Mouse (Mus musculus) neural tube, embryonic 10.5 days (tissue): Measurements from ENCODE around the gene Commd3.

Source experiments
- DNase-seq: peaks from one replicate; pipeline ENCODE4 v3.0.0-alpha.2; 2017; ENCODE audit warnings: low spot score; ENCODE audit errors: extremely low spot score

Commd3 gene

DNA sequence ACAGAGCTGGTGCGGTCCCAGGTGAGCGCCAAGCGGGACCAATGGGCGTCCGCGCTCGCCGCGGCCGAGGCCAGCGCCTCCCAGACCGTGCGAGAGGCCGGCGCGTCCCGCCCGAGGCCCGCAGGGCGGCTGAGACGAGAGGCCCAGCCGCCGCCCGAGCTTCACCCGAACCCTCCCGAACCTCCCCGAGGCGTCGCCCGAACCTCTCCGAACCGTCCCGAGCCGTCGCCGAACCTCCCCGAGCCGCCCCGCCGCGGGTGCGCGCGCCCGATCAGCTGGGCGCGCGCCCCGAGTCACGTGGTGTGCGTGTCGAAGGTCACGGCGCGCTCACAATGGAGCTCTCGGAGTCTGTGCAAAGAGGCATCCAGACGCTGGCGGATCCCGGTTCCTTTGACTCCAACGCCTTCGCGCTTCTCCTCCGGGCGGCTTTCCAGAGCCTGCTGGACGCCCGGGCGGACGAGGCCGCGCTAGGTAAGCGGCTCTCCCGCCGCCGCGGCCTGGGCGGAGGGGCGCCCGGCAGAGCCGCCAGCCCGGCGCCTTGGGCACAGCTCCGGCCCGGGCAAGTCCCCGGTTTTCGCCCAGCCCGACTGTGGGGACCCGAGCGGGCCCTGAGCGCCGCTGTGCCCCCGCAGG lies at the start of gene Commd3:
Commd3 (plus strand) TSS at position 252 of the 633 bp plus-strand sequence.
- DNase-seq = peak; percentile 97

DNA sequence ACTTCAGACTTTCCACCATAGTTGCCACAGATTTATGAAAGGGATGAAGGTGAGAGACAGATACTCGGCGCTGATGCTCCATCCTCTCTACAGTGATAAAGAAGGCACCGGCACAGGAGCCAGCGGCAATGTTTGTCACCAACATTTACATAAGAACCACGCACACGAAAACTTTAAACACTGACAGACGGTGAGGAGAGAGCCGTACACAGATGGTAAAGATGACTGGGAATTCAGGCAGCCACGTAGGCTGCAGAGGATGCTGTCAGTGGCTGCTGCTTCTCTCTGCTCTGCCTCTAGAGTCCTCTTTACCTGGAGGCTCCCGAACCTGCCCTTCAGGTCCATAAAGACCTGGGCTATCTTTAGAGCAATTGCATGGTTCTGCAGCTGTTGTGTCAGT lies 49.0 kb upstream of the Commd3 start:
- no peak for DNase-seq

DNA sequence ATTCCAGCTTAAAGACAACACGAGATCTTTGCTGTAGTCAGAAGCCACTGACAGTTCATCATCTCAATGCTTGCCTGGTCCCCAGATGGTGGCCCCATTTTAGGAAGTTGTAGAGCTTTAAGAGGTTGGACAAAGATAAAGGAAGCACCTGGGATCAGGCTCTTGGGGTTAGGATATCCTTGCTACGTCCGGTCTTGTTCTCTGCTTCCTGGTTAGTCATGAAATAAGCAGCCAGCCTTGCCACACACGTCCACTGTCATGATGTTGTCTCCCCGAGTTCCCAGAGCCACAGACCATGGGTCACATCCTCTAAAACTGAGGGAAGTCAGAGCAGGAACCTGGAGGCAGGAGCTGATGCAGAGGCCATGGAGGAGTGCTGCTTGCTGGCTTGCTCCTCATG lies 41.6 kb upstream of the Commd3 start:
- no peak for DNase-seq

DNA sequence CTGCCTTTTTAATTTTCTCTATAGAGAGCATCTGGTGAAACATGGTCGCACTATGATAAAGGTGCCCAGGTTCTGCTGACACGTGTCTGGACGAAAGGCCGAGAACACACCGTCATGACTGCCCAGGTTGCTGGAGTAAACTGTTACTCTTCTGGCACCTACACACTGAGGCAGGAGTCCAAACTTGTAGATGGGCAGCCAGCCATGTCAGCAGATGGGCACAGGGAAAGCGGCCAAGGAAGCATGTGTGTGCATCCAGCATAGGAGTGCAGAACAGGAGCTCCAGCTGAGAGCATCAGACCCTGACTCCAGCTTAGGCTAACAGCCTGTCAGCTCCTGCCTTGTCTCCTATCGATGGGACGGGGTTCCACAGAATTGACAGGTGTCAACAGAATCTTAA lies 37.1 kb upstream of the Commd3 start:
- no peak for DNase-seq

DNA sequence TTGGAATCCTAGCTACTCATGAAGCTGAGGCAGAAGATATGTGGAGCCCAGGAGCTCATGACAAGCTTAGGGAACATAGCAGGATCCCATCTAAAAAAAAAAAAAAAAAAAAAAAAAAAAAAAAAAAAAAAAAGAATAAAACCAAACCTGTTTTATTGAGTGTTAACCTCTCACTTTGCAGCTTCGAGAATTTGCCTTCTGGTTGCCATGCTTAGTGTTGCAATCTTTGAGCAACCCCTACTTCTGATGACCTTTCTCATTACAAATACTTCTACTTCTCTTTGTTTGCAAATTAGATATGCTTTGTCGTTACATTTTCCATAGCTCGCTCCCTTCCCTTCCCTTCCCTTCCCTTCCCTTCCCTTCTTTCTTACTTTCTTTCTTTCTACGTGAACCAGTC lies 23.6 kb upstream of the Commd3 start:
- no peak for DNase-seq

DNA sequence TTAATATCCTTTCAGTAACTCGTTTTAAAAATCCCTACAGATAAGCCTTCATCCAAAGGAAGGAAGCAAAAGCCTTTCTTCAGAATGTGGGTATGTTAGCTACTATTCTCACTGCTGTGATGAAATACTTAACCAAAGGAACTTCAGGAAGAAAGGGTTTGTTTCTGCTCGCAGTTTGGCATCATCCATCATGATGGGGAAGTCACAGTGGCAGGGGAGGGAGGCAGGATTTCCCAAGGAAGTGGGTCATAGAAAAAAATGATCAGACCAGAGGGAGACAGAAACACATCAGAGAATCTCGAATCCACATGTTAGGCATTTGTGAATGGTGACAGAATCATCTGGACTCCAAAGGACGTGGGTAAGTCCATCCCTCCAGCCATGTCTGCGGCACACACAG lies 17.4 kb upstream of the Commd3 start:
- DNase-seq = no peak

DNA sequence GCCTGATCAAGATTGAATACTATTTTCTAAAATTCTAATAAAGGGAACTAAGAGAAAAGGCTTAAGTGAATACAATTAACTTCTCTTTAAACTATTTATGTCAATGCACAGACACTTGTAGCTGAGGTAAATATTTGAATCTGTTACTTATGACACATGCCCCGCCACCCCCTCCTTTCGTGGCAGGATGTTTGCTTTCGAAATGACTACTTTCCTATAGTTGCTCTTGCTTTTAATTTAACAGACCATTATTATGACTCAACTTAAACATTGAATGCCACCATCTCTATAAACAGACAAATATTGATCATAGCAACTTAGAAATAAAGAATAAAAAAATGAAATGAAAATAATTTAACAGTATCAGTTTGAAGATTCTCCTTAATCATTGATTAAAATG lies 8.2 kb upstream of the Commd3 start:
- no peak for DNase-seq

DNA sequence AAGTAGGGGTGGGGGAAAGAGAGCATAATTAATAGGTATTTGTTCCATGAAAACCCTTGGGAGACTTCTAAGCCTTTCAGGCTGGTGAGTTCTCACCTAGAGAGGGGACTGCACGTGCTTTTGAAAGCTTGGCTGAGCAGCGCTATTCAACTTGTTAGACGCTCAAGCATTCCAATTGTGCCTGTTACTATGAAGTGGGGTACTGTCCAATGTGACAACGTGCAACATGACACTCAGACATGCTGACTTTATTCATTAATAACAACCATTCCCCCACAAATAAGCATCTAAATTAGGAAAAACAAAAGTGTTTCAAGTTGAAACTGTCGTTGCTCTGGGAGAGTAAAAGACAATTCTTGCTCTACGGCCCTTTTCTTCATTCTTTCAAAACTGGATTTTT lies 1.1 kb upstream of the Commd3 start:
- peak; percentile 18 for DNase-seq

DNA sequence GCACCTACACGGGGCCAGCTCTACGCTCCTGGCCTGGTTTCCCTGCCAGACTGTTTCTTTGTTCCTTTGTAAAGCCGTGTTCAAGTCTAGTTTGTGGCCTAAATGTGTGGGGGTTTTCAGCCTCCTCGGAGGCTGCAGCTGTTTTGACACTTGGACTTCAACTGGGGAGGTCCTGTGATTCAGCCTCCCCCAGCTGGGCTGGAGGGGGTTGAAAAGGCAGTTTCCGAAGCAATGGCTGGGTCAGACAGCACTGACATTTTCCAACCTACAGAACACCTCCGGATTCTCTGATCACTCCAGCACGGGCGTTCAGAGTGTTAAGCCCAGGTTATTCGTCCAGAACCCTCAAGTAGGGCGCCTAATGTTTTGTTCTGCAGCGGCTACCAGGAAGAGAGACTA lies 581 bp downstream of the Commd3 start:
- DNase-seq = no peak

DNA sequence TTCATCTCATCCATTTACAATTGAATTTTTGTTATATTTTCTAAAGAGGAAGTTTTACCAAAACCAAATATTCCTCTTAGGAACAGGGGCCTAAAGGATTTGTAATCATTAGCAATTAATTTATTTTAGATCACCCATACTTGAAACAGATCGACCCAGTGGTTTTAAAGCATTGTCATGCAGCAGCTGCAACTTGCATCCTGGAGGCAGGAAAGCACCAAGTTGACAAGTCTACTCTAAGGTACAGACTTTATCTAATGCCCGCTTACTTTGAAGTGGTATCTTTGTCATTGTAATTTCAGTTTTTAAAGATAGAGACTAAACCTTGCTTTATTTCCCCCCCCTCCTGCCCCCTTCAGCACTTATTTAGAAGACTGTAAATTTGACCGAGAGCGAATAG lies 1.6 kb downstream of the Commd3 start:
- DNase-seq = no peak

DNA sequence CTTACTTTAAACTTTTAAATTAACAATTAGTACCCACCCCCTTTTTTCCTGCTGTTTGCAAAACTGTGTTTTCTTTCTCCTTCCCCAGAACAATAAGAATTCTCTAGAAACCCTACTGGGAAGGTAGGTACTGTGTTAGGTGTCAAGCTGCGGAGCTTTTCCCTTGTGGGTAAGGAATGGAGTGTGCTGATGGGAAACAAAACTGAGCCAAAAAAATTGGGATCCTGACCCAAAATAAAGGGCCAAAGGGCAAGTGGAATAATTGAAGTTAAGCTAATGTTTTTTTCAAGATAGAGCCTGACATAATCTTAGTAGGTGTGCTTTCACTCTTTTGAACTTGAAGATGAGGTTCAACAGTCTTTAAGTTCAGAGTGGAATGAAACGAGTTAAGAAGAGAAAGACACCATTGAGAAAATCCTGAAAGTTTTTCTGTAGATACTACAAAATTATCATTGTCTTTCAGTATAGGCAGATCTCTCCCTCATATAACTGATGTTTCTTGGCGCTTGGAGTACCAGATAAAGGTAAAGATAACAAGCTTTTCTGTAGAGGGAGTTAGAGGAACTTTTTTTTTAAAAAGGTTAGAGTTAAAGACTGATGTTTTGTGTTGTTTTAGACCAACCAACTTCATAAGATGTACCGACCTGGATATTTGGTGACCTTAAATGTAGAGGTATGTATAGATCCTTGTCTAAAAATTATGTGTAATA lies 2.2 kb downstream of the Commd3 start:
- DNase-seq = no peak

DNA sequence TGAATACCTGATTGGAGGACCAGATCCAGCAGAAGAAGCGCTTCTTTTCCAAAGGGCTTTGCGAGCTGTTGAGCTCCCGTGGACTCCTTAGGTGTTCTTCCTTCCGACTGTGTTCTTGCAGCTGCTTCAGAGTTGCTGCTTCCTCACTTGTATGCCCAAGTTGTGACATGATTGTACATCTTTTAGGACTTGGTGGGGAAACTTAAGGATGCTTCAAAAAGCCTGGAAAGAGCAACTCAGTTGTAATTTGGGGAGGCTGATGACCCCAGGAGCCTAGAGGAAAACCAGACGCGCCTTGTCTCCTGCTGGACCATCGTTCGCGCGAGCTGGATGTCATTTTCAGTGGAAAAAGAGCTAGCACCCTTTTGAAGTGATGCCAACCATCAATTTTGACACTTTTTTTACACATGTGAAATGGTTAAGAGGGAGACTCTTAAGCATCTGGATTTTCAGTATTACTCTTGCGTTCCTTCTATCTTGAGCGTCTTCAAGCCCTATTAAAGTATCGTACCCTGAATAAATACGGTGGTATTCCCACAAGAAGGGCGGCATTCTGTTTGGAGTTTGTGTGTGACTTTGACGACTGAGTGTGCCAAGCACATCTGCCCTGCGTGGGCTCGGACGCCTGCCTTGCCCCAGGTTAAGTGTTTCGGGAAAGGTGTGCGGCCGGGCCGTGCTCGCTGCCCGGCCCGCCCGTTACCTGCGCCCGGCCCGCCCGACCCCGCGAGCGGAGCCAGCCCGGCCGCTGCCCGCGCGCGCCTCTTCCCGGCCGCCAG lies 3.7 kb downstream of the Commd3 start:
- DNase-seq = peak; percentile 52

DNA sequence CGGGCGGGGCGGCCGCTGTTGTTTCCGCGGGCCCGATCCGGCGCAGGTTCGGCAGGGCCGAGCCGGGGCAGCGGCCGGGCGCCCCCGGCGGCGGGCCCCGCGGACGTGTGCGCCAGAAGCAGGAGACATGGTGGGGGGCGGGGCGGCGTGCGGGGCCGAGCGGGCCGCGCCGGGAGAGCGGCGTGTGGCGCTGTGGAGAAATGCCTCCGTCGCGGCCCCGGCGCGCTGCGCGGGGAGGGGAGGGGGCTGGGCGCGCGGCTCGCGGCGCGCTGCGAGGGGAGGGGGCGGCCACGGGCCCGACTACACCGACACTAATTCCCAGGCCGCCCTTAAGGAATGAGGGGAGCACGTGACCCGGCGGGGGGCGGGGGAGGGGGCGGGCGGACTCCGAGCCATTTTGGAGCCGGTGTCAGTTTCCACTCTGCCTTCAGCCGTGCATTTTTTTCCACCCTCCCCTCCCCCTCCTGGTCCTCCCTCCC lies 4.3 kb downstream of the Commd3 start:
- DNase-seq = peak; percentile 95

DNA sequence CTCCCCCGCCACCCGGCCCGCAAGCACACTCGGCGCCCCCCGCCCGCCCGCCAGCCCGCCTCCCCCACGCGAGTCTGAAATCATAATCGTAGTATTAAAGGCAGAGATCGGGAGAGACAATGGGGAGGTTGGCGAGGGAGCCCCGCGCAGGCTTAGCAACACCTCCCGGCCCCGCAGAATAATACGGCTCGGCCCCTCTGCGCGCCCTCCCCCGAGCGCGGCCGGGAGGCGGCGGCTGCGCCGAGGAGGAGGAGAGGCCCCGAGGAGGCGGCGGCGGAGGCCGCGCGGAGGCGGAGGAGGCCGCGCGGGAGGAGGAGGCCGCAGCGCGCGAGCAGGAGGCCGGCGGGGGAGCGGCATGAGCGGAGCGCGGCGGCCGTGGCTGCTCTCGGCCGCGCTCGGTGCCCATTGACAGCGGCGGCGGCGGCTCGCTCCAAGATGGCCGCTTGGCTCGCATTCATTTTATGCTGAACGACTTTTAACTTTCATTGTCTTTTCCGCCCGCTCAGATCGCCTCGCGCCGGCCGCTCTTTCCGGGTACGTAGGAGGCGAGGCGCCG lies 4.8 kb downstream of the Commd3 start, which contains the start of gene Bmi1:
Bmi1 (plus strand) TSS at position 83 of the 556 bp plus-strand sequence.
- DNase-seq = no peak

DNA sequence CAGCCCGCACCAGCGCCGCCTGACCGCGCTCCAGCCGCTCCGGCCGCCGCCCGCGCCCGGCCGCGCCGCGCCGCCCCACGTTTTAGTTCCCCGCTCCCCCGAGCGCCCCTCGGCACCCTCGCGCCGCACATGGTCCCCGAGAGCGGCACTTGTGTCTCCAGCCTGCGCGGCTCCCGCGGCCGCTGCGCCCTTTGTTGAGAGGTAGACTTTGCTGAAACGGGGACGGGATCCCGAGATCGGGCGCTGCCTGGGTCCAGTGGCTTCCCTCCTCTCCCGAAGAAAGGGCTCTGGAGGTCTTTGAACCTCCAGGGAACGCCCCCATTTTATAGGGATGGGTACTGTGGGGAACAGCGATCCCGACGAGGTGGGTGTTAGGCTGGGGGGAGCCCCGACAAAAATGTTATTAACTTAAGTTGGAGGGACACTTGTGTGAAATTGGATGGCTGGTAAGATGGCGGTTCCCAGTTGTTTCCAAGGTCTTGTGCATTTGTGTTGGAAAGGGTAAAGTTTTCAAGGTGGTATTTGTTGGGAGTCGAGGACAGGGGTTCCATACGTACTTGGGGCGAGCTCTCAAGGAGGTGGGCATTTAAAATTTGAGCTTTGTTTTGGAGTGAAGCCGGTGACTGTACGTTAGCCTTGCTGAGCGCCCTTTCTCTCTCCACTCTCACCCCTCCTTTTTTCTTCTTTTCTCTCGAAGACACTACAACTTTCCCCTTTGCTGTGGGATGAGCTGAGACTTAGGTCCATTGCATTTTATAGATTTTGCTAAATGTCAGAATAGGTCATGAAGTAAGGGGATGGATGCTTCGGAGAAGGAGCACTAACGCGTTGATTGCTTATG lies 5.7 kb downstream of the Commd3 start:
- peak; percentile 85 for DNase-seq

DNA sequence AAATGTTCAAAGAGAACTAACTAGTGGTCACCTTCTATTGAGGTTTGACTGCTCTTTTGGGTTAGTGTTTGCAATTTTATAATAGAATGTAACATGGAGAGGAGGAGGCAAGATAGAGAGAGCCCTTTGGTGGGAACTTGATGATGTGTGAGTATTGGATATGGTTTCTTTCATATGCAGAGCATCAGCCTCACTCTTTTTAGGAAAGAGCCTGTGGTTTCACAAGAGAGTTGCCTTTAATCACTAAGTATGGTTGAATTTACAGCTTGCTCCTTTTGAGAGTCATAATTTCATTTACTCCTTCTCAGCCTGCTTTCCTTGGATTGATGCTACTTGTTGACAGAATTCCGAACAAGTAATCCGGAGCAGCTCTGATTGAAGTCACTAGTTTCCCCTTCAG lies 7.5 kb downstream of the Commd3 start:
- no peak for DNase-seq

DNA sequence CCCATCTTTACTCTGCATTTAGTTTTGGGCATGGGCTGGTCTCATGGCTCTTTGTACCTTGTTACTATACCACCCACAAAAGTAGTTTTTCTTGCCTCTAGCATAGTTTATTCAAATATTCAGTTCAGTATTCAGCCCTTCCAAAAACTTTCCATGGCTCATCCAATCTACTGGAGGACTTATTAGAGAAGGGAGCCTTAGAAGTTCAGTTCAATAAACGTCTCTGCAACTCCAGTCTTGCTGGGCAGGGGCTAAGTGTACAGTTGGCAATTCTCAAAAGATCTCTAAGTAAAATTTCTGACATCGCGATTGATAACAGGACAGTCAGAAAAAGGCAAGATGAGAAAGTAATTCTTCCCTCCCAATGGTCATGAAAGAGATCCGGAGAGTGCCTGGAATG lies 8.3 kb downstream of the Commd3 start:
- DNase-seq = no peak

DNA sequence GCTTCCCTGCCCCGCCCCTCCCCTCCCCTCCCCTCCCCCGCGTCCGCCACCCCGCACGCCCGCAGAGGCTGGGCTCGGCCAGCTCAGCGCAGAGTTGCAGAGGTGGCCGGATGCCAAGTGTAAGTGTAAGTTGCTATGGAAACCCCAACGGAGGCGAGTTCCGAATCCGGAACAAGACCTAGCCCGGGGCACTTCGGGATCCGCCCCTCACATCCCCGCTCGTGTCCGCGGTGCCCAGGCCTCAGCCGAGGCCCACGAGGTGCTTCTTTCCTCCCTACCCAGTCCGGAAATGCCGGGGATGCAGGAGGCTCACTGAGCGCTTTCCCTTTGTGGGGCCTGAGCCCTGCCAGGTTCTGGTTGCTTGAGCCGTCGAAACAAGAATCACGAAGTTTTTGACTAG lies 8.8 kb downstream of the Commd3 start:
- DNase-seq = peak; percentile 67

DNA sequence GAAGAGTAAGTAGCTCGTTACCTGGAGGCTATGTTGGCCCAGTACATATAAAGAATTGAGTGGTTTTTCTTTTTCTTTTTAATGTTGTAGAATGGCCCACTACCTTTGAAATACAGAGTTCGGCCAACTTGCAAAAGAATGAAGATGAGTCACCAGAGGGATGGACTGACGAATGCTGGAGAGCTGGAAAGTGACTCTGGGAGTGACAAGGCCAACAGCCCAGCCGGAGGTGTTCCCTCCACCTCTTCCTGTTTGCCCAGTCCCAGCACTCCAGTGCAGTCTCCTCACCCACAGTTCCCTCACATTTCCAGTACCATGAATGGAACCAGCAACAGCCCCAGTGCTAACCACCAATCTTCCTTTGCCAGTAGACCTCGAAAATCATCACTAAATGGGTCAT lies 11.9 kb downstream of the Commd3 start:
- no peak for DNase-seq

DNA sequence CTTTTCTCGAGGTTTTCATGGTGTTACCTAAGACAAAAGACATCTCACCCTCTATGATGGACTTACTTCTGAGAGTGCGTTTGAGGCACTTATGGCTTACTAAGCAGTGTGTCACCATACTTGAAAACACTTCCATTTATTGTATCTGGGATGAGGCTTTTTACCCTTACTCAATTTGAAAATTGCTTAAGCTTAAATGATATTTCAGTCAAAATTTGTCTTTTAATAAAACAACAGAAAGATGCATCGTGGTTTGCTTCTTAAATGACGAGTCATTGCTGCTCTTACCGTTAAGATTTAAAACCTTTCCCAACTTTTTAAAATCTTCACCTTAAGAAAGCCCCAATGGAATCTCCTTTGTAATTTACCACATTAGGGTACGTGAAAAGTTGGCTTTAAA lies 14.2 kb downstream of the Commd3 start:
- no peak for DNase-seq
